Mouse (Mus musculus) telencephalon, adult 2 months (tissue): ENCODE measurements around the gene Gm9736.
"Not testable (repeated sequence)": the region's sequence is repeated elsewhere in the genome, so short reads cannot be mapped to it uniquely, and the experiment has no call there.

Source experiments
- DNase-seq: peaks from one replicate; pipeline ENCODE4 v3.0.0-alpha.2; 2011; ENCODE audit warnings: low read depth, low spot score

Gene Gm9736

DNA sequence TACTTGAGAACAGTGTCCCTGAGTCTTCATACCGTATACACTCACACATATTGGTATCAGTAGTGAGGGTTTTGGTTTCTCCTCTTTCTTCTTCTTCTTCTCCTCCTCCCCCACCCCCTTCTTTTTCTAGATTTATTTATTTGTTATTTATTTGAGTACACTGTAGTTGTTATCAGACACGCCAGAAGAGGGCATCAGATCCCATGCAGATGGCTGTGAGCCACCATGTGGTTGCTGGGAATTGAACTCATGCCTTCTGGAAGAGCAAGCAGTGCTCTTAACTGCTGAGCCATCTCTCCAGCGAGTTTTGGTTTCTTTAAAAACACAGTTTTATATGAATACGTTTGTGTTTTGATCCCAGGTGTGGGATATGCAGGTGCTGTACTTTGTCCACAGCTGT is 22.9 kb downstream of the Gm9736 start:
- no peak for DNase-seq

- no peak for DNase-seq
Measured at GRCm38 (mm10) chr10:77726186-77726585, 25.0 kb downstream of the Gm9736 start, which contains the start of gene Gm10100. Gene Gm10100 (plus strand): TSS chr10:77726486.

GRCm38 (mm10) chr10:77724855-77725254 is 26.3 kb downstream of the Gm9736 start:
- DNase-seq, result no peak

DNA sequence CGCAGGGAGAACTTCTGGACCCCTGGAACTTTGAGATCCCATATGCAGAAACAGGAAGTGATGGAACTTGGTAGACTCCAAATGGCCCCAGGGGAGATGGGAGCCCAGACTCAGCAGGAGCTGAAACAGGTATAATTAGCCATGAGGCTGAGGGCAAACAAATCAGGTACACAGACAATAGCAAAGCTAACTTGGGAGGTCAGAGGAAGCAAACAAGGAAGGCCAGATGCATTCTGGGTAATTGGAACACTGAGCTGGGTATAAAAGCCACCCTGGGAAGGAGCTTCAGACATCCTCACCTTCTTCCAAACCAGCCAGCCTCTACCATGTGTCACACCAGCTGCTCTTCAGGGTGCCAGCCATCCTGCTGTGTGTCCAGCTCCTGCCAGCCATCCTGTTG is 30.9 kb downstream of the Gm9736 start, which contains the start of gene Krtap12-1:
Krtap12-1 (plus strand) TSS at position 301 of the 400 bp plus-strand sequence.
- DNase-seq, result not testable (repeated sequence)

DNA sequence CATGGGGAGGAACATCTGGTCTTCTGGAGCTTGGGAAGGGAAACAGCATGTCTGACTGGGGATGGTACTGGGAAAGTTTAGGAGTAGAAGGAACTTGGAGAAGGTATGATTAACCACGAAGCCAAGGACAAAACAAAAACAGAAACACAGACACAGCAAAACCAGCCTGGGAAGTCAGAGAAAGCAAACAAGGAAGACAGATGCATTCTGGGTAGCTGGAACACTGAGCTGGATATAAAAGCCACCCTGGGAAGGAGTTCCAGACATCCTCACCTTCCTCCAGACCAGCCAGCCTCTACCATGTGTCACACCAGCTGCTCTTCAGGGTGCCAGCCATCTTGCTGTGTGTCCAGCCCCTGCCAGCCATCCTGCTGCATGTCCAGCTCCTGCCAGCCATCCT is 35.6 kb downstream of the Gm9736 start, which contains the start of gene Gm10142:
Gm10142 (plus strand) TSS at position 301 of the 400 bp plus-strand sequence.
- no peak for DNase-seq

- DNase-seq, result no peak
Measured at GRCm38 (mm10) chr10:77713734-77714133, 37.4 kb downstream of the Gm9736 start.

DNA sequence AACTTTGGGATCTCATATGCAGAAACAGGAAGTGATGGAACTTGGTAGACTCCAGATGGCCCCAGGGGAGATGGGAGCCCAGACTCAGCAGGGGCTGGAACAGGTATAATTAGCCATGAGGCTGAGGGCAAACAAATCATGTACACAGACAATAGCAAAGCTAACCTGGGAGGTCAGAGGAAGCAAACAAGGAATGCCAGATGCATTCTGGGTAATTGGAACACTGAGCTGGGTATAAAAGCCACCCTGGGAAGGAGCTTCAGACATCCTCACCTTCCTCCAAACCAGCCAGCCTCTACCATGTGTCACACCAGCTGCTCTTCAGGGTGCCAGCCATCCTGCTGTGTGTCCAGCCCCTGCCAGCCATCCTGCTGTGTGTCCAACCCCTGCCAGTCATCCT is 40.0 kb downstream of the Gm9736 start, which contains the start of gene Gm10024:
Gm10024 (plus strand) TSS at position 301 of the 400 bp plus-strand sequence.
- not testable (repeated sequence) for DNase-seq

- DNase-seq, result no peak
Measured at GRCm38 (mm10) chr10:77709831-77710230, 41.3 kb downstream of the Gm9736 start.

- no peak for DNase-seq
Measured at GRCm38 (mm10) chr10:77706326-77706725, 44.8 kb downstream of the Gm9736 start, which contains the start of gene Gm10272. Gene Gm10272 (plus strand): TSS chr10:77706626.
